Mouse (Mus musculus) inflammation-experienced regulatory T-cells, adult 6 months (primary cell): ENCODE data around the gene Smpd4. TPM values are rescaled to one million over a fixed set of nuclear protein-coding genes. Genes with fewer than 3 reads are reported as not detected.
"Not testable (repeated sequence)": the region's sequence is repeated elsewhere in the genome, so short reads cannot be mapped to it uniquely, and the experiment has no call there.

ENCODE experiments used
- ATAC-seq: one replicate; pipeline ENCODE4 v1.8.0; 2017
- polyA plus RNA-seq, 3 experiments: library from polyadenylated mRNA; unstranded; fragments of 100-300 nt; shearing (Covaris generic); gene quantifications; one replicate each; pipeline ENCODE4 v1.2.1; 2017

Smpd4 gene
- polyA plus RNA-seq, result 10 to 100 TPM; 14.0 to 26.8 (median 17.8) TPM

DNA sequence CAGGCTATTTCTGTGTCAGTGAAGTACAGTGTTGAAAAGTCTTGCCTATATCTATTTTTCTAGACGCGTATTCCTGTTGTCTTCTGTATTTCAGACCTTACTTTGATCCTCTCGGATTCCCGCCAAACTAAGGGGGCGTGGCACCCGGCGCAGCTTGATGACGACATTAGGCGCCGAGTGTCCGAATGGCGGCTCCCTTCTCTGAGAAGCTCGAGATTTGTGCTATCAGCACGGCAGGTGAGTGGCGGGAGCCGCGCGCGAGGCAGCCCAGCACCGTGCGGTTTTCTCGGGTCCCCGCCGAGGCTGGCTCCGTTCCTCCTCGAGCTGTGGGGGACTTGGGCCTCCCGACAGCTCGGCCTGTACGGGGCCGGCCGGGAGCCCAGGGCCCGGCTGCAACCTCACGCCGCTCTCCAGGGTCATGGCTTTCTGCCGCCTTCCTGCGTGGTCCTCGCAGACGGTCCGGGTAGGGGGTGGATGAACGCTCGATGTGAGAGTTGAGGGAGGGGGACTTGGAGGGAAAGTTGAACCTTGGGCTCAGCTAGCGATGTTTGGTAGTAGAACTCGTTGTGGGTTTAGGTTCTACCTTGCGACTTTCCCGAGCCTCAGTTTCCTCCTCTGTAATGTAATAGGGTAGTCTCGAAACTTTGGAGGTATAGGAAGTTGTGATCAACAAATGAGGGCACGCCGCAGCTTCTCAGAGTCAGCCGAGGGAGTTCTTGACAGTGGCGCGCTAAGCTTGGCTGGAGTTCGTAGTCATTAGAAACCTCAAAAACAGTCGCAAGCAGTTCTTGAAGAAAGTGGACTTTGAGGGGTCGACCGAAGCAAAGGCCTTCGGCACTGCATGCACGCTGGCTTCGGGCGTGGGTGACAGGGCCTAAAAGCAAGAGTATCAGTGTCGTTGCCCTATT lies at the start of gene Smpd4:
Gene Smpd4, plus strand, starts transcription at position 157 of the 908 bp plus-strand sequence.
- peak; percentile 75 for ATAC-seq

DNA sequence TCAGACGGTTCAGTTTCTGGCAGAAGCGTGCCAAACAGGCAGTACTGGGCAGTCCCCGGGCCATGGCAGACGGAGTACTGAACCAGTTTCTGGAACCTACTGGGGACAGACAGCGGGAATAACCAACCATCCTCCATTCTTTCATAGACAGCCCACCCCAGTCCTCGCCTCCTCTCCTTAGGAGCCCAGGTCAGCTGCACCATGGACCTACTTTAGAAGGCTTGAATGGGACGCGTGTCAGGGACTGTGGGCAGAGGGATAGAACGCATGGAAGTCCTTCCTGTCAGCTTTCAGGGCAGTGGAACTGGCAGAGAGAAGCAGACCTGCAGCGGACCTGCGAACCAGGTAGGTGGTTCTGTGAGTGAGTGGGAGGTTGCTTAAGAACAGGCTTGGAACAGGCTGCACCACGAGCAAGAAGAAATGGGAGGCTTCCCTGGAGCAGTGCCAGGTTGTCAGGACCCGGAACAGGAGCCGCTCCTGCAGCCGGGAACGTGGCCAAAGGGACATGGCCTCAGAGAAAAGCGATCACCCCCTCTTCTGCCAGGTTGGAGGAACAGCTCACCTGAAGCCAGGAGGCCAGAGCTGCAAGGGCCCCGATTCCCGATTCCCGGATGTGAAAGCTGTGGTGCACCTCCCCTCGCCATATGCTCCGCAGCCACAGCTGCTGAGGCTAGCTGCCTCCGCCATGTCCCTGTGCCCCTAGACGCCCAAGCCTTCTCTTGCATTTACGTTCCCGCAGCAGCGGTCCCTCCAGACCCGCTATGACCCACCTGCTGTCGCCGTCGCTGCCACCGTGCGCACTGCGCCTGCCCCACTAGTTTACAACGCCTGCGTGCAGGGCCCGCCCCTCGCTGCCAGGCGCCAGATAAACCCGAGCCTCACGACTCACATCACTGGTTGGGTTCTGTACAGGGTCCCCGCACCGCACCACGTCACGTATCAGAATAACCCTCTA lies 43.0 kb upstream of the Smpd4 start:
- ATAC-seq, result no peak

DNA sequence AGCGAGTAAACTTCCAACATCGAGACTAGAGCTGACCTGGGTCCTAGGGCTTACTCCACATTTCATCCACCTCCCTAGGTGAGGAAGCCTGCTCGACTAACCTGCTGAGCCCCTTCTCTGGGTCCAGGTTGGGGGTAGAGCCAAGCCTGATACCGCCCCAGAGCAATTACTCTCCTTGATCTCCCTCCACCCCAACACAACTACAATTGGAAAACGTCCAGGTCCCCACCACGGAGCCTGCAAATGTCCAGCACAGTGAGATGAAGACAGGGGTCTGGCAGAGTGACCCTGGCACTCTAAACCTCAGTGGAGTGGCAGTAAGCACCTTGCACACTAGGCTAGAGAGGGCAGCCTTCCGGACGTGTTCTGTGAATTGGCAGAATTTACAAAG lies 42.3 kb upstream of the Smpd4 start:
- no peak for ATAC-seq

DNA sequence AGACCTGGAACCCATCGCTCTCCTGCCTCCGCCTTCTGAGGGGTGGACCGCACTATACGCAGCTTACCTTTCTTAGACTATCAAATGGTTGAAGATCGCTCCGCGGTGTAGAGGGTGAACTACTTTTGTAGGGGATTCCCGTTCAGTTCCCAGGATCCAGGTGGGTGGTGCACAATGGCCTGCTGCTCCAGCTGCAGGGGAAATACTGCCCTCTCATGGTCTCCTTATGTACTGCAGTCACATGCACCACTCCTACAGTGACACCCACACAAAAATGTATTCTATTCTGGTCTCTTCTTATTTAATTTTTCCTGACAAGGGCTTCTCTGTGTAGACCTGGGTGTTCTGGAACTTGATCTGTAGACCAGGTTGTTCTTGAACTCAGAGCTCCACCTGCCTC lies 36.1 kb upstream of the Smpd4 start, which contains the start of gene Slc7a4:
Gene Slc7a4, minus strand, starts transcription at position 151 of the 400 bp plus-strand sequence.
- no peak for ATAC-seq

DNA sequence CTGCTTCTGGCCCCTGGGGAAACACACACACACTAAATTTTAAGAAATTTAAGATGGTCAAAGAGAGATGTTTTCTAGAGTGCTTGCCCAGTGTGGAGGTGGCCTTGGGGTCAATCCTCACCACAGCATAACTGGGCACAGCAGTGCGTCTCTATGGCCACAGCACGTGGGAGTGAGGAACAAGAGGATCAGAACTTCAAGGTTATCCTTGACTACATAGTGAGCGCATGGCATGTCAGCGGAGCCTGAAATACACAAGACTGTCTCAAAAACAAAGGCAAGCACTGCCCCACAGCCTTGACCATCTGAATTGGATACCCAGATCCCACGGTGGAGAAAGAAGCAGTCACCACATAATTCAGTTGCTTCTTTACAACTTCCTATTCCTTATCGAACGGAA lies 34.6 kb upstream of the Smpd4 start:
- no peak for ATAC-seq

DNA sequence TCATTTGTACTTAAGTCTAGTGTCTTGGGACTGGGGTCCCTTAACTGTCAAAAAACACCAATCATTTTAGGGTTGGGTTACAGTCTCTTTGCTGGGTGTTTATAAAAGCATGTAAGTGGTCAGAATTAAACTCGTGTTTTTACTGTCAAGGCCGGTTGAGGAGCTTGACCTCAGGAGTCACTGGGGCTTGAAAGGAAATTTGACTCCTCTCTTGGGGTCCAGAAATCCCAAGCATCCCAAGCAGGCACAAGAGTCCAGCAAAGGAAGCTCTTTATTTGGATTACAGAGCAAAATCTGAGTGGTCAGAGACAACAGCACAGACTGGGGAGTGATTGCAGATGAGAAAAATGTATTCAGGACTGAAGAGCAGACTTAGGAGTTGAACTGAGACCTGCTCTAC lies 28.4 kb upstream of the Smpd4 start:
- no peak for ATAC-seq

DNA sequence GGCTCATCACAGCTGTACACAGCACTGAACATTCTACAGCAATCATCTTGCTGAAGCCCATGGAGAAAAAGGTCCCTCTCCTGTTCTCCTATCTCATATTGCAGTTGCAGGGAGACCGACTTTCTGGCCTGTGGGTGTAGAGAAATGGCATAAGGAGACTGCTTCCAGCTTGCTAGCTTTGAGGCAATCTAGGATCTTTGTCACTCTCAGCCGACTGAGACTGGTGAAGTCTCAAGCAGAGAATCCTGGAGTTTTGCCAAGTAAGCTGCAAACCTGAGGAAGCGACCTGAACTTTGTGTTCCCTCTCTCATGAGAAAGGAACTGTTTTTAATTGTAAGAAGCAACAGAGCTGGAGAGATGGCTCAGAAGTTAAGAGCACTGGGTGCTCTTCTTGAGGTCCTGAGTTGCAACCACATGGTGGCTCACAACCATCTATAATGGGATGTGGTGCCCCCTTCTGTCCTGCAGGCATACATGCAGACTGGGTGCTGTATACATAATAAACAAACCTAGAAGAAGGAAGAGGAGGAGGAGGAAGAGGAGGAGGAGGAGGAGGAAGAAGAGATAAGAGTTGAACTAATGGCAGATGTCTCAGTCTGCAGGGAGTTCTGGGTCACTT lies 18.1 kb upstream of the Smpd4 start:
- no peak for ATAC-seq

DNA sequence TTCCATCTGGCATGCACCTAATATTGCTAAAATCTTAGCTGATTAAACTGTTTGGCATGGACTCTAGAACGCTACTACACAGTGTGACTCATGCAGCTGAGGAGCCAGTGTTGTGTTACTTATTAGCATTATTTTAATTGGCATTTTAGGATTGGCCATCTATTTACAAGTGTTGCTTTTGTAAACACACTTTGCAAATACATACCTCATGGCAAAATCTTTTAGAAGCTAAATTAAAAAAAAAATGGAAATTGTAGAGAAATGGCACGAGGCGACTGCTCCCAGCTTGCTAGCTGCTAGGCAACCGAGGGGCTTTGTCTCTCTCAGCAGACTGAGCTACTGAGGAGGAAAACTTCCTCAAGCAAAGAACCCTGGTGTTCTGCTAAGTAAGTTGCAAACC lies 14.2 kb upstream of the Smpd4 start:
- ATAC-seq, result no peak

DNA sequence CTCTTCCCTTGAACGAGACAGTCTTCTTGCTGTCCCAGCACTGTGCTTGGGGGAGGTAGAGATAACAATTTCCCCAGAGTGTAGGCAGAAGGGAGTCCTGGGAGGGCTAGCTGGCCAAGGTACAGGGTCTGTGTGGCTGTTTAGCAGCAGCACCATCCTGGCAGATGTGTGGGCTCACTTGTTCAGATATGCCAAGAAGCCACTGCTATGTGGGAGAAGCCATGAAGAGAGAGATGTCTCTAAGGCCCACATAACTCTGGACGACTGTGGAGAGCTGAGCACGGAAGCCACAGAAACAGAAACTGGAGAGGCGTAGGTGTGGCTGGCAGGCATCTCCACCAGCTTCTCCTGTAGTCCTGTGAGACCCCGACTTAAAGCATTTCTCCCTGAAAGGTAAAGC lies 13.5 kb upstream of the Smpd4 start:
- no peak for ATAC-seq

DNA sequence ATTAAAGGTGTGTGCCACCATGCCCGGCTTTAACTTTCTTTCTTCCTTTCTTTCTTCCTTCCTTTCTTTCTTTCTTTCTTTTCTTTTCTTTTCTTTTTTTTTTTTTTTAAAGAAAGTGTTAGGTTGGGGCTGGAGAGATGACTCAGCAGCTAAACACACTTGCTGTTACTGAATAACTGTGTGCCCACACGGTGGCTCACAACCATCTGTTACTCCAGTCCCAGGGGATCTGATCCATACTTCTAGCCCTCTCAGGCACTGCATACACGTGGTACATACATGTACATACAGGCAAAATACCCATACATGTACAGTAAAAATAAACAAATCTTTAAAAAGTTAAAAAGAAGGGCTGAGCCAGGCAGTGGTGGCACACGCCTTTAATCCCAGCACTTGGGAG lies 7.8 kb upstream of the Smpd4 start:
- no peak for ATAC-seq

DNA sequence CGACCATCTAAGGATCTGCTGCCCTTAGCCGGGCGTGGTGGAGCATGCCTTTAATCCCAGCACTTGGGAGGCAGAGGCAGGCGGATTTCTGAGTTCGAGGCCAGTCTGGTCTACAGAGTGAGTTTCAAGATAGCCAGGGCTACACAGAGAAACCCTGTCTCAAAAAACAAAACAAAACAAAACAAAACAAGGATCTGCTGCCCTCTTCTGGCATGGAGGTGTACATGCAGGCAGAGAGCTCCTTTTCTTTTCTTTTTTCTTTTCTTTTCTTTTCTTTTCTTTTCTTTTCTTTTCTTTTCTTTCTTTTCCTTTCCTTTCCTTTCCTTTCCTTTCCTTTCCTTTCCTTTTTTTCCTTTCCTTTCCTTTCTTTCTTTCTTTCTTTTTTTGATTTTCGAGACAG lies 4.4 kb upstream of the Smpd4 start:
- not testable (repeated sequence) for ATAC-seq

DNA sequence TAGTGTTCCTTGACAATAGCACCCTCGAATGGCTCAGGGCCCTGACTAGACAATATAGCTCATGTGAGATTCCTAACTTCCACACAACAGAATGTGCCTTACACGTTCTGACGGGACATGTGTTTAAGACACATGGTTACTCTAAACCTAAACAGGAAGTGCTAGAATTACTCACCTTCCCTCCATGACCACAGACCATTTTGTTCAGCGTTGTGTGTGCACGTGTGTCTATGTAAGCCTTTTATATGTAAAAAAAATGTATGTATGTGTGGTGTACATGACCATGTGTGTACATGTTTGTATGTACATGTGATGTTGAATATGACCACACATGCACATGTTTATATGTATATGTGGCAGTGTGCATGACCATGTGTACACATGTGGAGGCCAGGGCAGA lies 2.9 kb upstream of the Smpd4 start:
- ATAC-seq, result no peak

DNA sequence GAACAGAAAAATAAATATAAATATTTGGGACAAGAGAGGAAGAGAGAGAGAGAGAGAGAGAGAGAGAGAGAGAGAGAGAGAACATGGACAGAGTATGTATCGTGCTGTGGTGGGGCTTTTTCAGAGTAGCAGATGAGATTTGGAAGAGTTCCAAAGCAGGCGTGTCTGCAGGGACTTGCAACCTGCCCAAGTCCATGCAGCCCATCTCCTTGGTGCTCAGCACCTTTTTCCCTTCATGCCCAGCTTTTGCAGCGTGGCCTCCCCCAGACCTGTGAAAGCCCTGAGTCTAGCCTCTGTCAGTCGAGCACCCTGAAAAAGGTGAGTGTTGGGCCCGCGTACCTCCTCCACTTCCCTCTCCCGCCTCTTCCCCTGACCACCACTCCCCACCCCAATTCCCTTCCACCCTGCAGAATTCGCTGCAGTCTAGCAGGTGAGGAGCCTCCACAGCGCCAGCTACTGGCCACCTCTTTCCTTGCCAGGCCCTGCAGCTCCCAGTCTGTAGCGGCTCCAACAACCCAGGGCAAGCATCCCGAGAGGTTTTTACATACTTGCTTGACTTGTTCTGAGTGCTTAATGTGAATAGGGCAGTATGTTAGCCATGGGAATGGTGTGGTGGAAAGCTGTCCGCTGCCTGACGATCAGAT lies 1.1 kb upstream of the Smpd4 start:
- ATAC-seq, result no peak

DNA sequence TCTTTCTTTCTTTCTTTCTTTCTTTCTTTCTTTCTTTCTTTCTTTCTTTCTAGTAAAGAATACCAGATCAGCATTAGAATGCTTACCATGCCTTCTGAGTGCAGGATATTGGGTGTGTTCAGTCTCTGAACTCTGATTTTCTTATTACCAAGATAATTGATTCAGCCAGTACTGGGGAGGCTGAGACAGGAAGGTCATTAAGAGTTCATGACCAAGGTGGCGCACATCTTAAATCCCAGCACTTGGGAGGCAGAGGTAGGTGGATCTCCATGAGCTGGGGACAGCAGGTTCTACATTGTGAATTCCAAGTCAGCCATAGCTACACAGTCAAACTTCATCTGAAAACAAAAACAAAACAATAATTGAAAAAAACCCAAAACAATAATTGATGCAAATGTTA lies 2.8 kb downstream of the Smpd4 start:
- no peak for ATAC-seq

DNA sequence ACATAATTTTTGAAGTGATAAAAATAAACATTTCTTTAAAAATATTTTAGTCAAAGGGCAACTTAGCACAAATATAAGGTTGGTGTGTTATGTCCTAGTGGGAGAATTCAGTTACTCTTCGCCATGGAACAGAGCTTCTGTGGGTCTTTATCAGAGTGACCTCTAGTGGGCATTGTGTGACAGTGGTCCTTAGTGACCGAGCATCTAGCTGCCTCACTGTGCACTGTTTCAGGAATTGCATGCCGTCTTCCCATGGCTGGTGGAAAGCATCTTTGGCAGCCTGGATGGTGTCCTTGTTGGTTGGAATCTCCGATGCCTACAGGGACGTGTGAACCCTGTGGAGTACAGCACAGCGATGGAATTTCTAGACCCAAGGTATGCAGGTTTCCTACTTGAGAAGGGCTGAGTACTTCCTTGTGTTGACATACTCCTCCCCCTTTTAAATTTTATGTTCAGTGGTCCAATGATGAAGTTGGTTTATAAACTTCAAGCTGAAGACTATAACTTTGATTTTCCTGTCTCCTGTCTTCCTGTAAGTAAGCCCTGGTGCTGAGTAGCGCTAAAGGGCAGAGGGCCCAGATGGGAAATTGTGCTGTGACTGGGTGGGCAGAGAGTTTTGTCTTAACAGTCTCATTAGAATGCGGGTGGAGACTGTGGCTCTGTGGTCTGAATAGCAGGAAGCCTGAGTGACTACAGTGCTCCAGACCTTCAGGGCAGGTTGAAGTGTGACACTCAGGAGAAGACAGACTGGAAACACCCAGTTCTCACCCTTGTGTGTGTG lies 6.5 kb downstream of the Smpd4 start:
- ATAC-seq, result no peak

DNA sequence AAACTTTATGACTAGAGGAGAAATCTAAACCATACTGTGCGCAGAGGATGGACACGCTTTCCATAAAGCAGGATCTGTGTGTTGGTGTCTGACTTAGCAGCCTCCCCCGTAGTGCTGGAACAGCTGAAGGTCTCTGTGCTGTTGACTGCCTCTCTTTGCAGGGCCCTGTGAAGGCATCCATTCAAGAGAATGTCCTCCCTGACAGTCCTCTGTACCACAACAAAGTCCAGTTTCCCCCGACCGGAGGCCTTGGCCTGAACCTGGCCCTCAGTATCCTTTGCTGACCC lies 7.1 kb downstream of the Smpd4 start:
- ATAC-seq, result no peak

DNA sequence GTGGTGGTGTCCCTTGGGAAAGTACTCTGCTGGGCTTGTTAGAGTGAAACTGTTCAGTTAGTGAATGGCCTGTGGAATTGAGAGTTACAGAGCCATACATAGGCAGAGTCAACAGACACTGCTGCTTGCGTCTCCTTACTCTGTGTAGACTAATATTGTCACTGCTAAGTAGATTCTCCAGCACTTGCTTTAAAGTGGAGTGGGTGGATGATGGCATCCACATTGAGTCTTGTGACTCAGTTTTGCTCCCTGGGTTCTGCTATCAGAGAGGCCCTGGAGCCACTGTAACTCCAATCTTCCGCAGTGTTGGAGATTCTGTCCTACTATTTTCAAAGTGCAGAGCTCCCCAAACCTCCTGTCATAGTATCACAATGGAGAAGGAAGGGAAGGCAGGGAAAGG lies 13.4 kb downstream of the Smpd4 start:
- ATAC-seq, result no peak

DNA sequence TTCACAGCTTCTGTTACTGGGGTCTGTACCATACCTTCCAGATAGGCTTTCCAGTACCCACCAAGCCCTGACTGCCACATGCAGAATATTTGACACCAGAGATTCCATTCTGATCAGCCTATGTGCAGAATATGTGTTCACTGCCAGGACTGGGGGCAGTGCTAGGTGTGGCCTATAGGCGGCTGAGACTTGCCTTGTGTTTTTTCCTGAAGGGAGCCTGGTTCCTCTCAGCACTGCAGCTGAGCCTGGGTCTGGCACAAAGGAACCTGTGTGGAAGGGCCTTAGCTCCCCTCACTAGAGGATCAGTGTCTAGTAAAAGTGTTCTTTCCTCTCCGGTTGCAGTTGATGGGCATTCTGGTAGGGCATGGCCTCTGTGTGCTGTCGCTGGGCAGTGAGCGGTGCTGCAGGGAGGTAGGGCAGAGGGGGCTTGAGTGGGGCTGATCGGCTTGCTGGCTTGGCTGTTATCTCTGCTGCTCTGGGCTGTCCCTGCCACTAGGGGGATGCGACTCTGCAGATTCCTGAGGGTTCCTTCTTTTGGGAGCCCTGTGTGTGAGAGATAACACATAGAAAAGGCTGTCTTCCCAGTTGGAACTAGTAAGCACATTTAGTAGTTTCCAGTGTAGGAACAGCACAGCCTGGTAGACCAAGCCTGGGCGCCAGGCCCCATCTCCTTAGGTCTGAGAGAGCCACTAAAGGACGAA lies 14.5 kb downstream of the Smpd4 start:
- ATAC-seq, result no peak

DNA sequence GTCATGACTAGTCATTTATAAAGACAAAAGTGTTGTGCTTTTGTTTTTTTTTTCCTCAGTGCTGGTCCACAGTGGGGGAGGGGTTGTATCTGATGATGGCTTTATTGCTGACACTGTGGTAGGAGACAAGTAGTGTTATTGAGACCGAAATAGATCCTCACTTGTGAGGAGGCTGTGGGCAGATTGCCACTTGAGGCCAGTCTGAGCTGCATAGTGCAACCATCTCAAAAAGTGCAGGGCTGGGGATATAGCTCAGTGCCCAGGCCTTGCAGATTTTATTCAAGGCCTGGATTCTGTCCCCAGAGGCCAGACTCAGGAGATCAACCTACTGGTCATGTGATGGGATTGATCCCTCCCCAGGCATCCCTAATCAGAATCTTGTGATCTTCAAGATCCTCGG lies 17.8 kb downstream of the Smpd4 start:
- no peak for ATAC-seq

DNA sequence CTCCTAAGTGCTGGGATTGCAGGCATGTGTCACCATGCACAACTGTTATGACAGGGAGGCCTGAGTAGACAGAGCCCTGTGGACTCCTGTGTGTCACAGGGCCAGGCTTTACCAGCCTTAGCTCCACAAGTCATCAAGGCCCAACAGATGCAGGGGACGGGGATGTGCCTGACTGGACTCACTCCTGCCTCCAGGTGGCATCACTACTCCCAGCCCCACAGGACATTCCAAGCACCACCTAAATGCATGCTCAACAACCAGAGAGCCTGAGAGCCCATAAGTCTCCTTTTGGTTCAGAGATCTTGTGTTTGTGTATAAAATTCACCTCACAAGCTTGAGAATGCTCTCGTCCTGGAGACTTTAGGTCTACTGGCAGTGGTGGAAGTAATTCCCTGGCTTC lies 18.5 kb downstream of the Smpd4 start:
- ATAC-seq, result no peak

DNA sequence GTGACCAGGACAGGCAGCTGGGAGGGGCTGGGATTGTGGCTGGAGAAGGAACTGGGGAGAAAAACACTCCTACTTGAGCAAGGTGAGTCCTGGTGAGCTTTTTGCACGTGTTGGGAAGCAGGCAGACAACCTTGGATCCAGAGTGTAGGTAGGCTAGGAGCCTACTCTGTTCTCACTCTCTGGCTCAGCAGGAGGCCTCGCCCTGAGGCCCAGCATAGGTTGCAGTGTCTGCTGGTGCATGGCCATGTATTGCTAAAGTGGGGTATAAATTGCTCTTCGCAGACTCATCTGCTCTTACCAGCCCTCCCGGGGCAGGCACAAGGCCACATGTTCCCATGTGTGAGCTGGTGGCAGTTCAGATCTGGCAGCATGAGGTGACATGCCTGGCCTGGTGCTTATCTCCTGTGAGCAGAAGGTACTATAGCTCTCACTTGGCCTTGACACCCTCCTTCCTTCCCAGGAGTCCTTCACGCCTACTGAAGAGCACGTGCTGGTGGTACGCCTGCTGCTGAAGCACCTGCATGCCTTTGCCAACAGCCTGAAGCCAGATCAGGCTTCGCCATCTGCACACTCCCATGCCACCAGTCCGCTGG lies 19.0 kb downstream of the Smpd4 start:
- no peak for ATAC-seq
